Mouse (Mus musculus) WW6 (cell line): ENCODE results near the gene Lpgat1.

Source experiments
- DNase-seq: peaks from one replicate; pipeline ENCODE4 v3.0.0-alpha.2; 2013; ENCODE audit warnings: low read depth, low spot score

Gene Lpgat1

GRCm38 (mm10) chr1:191733822-191734221, 16.2 kb downstream of the Lpgat1 start:
- DNase-seq, result no peak

GRCm38 (mm10) chr1:191736425-191736824, 18.8 kb downstream of the Lpgat1 start:
- DNase-seq, result no peak

- no peak for DNase-seq
Observed at GRCm38 (mm10) chr1:191737871-191738270, 20.2 kb downstream of the Lpgat1 start.

- no peak for DNase-seq
Observed at GRCm38 (mm10) chr1:191738726-191739125, 21.1 kb downstream of the Lpgat1 start.

- DNase-seq, result no peak
Observed at GRCm38 (mm10) chr1:191740587-191741361, 23.1 kb downstream of the Lpgat1 start.

GRCm38 (mm10) chr1:191741635-191742034, 24.0 kb downstream of the Lpgat1 start:
- no peak for DNase-seq

GRCm38 (mm10) chr1:191748431-191748830, 30.8 kb downstream of the Lpgat1 start:
- no peak for DNase-seq

- DNase-seq, result no peak
Observed at GRCm38 (mm10) chr1:191756520-191757199, 39.0 kb downstream of the Lpgat1 start.

- no peak for DNase-seq
Observed at GRCm38 (mm10) chr1:191774106-191774505, 56.5 kb downstream of the Lpgat1 start.

- no peak for DNase-seq
Observed at GRCm38 (mm10) chr1:191775116-191775515, 57.5 kb downstream of the Lpgat1 start.

GRCm38 (mm10) chr1:191777521-191777920, 59.9 kb downstream of the Lpgat1 start:
- DNase-seq, result no peak

- DNase-seq, result no peak
Observed at GRCm38 (mm10) chr1:191780470-191780869, 62.8 kb downstream of the Lpgat1 start.

- no peak for DNase-seq
Observed at GRCm38 (mm10) chr1:191785108-191785507, 67.5 kb downstream of the Lpgat1 start.

GRCm38 (mm10) chr1:191786255-191786654, 68.6 kb downstream of the Lpgat1 start:
- DNase-seq, result no peak

- DNase-seq, result no peak
Observed at GRCm38 (mm10) chr1:191787379-191787778, 69.7 kb downstream of the Lpgat1 start.

GRCm38 (mm10) chr1:191792991-191793390, 75.4 kb downstream of the Lpgat1 start:
- DNase-seq, result no peak

- DNase-seq, result no peak
Observed at GRCm38 (mm10) chr1:191793888-191794532, 76.4 kb downstream of the Lpgat1 start.

- DNase-seq, result no peak
Observed at GRCm38 (mm10) chr1:191796238-191796896, 78.7 kb downstream of the Lpgat1 start.

GRCm38 (mm10) chr1:191802093-191802819, 84.6 kb downstream of the Lpgat1 start:
- no peak for DNase-seq

GRCm38 (mm10) chr1:191802820-191803655, 85.4 kb downstream of the Lpgat1 start:
- DNase-seq, result no peak
